Mouse (Mus musculus) right cerebral cortex, adult 2 months (tissue): ENCODE results near the gene Ess2.

Experiments used
- DNase-seq, 2 experiments: peaks; one replicate each; pipeline ENCODE4 v3.0.0; 2021 to 2022; ENCODE audit warnings: low spot score in 2 of 2

Ess2 gene

GRCm38 (mm10) chr16:17921325-17922162 lies 10.4 kb upstream of the Ess2 start:
- peak; percentile 97 to 98 for DNase-seq

DNA sequence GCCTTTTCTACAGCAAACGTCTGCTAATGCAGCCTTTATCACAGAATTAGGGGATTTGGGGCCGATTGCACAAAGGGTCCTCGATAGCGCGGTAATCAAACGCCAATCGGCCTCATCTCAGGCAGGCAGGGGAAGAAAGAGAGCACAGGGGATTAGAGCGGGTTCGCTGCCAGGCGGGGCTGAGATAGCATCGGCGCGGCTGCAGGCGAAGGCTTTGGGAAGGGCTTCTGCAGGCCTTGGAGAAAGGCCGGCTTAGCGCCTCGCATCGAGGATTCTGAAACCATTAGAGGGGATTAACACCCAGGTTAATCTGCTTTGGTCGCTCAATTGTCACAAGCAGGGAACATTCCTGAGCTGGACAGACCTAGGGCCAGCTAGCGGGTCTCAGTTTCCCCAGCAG lies 9.4 kb upstream of the Ess2 start:
- DNase-seq: no peak

DNA sequence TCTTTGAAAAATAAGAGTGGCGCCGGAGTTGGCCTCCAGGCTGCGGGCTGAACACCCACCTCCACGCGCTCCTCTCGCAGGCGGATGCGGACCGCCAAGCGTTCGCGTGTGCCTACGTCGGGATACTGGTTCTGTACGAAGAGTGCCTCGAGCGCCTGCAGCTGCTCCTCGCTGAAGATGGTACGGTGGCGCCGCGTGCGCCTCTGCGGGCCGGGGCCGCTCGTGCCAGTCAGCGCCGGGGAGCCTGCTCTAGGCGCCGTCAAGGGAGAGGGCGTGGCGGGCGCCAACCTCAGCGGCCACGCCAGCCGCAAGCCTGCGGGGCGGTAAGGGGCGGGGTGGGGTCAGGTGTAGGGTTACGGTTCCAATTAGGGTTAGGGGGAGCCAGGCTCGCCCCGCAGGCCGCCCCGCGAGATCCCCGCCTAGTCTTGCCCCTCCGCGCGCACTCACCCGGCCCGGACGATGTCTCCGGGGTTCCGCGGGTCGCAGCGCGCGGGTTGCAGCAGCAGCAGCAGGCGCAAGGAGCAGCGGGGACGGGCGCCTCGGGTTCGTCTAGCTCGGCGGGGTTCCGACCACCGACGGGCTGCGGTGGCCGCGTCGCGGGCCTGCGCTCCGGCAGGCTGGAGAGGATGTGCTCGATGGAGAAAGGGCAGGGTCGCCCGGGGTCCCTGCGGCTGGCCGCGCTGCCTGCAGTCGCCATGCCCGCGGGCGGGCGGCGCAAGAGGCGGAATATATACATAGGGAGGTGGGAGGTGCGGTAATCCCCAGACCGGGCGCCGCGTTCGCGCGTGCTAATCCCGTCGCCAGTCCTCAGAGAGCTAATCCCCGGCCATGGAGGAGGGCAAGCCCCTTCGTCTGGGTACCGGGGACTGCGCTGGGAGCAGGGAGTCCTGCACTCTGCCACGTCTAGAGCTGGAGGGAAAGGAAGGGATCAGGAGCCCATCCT lies 3.4 kb upstream of the Ess2 start, which contains the start of gene Gsc2:
Gene Gsc2, minus strand, starts transcription at position 753 of the 943 bp plus-strand sequence.
- no peak for DNase-seq

- no peak for DNase-seq
Measured at GRCm38 (mm10) chr16:17898462-17898861, 12.7 kb downstream of the Ess2 start, which contains the start of the genes Dgcr2 and Tssk2. Dgcr2 (minus strand) TSS chr16:17898562. Tssk2 (plus strand) TSS chr16:17898637.

DNA sequence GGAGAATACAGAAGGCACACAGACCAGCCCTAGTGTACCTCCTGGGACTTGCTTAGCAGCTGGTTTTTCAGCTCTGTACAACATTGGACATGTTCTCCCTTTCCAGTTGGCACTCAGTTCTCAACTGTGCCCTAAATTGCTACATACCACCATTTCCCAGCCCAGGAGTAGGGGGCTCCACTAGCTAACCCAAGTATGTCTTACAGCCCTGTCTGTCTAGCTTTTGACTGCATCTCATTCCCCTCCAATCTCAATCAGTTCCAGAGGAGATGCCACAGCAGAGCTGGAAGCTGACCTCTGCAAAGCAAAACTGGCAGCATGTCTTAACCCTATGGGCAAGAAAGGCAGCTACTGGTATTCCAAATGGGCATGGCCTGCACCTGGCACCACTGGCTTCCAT lies 15.1 kb downstream of the Ess2 start:
- no peak for DNase-seq

GRCm38 (mm10) chr16:17893923-17894322 lies 17.2 kb downstream of the Ess2 start, which contains the start of gene Tssk1:
Tssk1 (plus strand) TSS chr16:17894223.
- DNase-seq: no peak

- DNase-seq: no peak
Measured at GRCm38 (mm10) chr16:17892606-17893005, 18.5 kb downstream of the Ess2 start.

DNA sequence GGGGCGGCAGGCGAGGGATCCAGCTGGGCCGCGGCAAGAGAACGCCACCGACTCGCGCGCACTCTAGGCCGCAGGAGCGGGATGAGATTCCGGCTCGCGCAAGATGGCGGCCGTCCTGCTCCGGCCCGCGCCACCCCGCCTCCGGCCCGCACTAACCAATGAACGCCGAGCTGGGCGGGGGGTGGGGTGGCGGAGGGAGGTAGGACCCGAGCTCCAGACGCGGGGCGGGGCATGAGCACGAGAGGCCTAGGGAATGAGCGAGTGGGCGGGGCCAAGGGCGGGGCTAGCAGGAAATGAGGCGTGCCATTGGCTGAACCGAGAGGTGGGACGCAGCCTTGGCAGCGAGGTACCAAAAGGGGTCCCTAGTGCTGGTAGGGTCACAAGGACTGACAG lies 19.6 kb downstream of the Ess2 start, which contains the start of gene Gm20518:
Gene Gm20518, minus strand, starts transcription at position 105 of the 393 bp plus-strand sequence.
- DNase-seq: peak; percentile 98

GRCm38 (mm10) chr16:17890917-17891566 lies 20.1 kb downstream of the Ess2 start:
- DNase-seq: peak; percentile 51 to 52

GRCm38 (mm10) chr16:17890342-17890727 lies 20.8 kb downstream of the Ess2 start:
- DNase-seq: no peak

DNA sequence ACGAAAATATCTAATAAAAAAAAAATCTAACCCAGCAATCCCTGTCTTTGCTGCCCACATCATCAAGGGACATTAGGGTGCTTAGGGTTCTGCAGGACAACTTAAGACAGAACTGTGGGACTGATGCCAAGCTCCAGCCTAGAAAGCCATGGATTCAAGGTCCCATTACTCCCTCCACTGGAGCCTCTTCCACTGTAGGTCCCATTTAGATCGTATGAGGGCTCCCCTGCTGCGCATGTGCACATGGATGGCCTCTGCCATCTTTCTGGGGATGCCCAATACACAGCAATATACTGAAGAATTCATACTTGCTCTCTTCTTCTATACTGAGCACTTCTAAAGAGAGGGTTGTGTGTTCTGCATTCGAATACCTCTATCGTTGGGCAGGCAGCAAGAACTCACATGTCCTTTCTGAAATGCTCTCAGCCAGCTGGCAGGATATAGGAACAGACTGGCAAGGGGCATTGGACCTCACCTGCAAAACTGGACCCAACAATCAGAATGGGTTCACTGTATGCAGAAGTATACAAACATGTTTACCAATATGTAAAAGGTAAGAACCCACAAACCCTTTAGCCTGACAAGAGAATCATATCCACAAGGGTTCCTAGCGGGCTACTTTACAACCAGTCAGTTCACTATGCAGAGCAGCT lies 21.3 kb downstream of the Ess2 start:
- no peak for DNase-seq

- DNase-seq: no peak
Measured at GRCm38 (mm10) chr16:17884116-17884515, 27.0 kb downstream of the Ess2 start.

- DNase-seq: no peak
Measured at GRCm38 (mm10) chr16:17882196-17882595, 29.0 kb downstream of the Ess2 start.

- DNase-seq: peak in 1 of 2 experiments; percentile 31
Measured at GRCm38 (mm10) chr16:17879571-17879970, 31.6 kb downstream of the Ess2 start.

DNA sequence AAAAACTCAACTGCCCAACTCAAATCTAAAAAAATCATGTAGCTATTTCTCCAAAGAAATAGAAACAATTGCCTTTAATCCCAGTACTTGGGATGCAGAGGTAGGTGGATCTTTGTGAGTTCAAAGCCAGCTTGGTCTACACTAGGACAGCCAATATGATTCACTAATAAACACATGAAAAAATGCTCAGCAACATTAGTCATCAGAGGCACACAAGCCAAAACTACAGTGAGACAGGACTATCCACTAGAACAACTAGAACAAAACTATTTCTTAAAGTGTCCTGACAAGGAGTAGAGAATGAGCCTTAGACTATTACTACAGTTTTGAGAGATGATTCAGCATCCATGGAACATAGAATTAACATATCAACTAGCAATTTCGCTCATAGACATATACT lies 35.1 kb downstream of the Ess2 start:
- DNase-seq: no peak

GRCm38 (mm10) chr16:17875174-17875573 lies 36.0 kb downstream of the Ess2 start:
- no peak for DNase-seq

DNA sequence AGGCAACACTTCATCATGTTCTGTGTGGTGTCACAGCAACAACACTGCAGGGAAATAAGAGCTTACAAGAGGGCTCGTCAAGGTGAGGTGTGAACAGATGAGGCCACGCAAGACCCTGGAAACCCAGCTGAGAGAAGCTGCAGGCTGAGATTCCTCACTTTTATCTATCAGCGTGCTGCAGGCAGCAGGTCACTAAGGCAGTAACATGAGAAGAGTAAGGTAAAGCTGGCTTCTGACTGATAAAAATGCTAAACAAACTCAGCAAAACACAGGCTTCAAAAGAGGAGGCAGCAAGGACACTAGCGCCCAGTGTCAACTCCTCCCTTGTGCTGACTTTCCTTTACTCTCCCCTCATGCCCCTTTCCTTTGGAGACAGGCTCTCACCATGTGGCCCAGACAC lies 38.2 kb downstream of the Ess2 start:
- no peak for DNase-seq

GRCm38 (mm10) chr16:17871248-17871647 lies 39.9 kb downstream of the Ess2 start:
- DNase-seq: no peak

DNA sequence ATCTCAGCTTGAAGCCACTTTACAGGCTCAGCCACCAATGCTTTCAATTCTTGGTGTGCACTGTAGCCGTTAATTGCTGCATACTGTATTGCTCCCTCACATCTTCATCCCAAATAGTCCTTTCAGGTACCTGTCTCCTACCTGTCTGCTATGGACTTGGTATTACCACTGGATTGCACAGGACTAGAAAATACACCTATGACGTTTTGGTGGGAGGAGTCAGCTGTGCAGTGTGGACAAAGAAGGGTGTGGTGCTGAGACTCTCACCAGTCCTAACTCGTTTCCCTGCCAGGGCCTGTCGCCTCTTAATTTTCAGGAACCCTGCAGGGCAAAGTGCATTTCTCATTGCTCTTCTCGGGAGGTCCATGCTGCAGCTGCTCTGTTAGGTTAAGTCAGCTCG lies 45.4 kb downstream of the Ess2 start:
- no peak for DNase-seq

GRCm38 (mm10) chr16:17865293-17865692 lies 45.9 kb downstream of the Ess2 start:
- DNase-seq: no peak

DNA sequence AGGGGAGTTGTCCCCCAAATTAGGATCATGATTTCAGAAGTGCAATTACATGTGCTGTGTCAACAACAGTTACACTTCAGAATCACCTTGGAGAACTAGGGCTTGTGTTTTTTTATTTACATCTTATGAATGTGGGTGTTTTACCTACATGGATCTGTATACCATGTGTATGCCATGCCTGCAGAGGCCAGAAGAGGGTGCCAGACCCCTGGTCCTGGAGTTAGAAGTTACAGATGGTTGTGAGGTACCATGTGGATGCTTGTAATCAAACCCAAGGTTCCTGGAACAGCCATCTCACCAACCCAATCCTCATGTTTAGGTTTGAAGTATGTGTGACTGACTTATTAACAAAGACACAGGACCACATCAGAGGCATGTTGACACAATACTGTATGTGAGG lies 52.6 kb downstream of the Ess2 start:
- DNase-seq: no peak
